Mouse (Mus musculus): Measurements from ENCODE around the gene Qpct.
A peak's percentile ranks its signal among the peaks of the same experiment; 100 is the strongest.

Qpct gene

DNA sequence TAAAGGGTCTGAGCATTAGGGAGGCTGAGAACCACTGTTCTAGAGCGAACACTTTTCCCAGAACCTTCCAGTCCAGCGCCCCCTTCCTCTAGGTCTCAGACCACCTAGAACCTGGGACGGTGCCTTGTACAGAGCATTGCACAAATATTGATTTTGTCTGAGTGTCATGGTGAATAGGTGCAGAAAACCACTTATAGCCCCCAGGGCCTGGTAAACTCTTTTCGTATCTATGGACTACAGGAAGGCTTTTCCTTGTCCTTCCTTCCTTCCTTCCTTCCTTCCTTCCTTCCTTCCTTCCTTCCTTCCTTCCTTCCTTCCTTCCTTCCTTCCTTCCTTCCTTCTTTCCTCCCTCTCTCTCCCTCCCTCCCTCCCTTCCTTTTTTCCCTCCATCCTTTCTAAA lies at the start of gene Qpct:
TSS of gene Qpct (plus strand) at position 301 of the 400 bp plus-strand sequence.
- DNase-seq (ENCODE audit: low read depth, low spot score): no peak

GRCm38 (mm10) chr17:79013625-79014024 lies 38.1 kb upstream of the Qpct start:
- no peak for DNase-seq (ENCODE audit: low read depth, low spot score)

DNA sequence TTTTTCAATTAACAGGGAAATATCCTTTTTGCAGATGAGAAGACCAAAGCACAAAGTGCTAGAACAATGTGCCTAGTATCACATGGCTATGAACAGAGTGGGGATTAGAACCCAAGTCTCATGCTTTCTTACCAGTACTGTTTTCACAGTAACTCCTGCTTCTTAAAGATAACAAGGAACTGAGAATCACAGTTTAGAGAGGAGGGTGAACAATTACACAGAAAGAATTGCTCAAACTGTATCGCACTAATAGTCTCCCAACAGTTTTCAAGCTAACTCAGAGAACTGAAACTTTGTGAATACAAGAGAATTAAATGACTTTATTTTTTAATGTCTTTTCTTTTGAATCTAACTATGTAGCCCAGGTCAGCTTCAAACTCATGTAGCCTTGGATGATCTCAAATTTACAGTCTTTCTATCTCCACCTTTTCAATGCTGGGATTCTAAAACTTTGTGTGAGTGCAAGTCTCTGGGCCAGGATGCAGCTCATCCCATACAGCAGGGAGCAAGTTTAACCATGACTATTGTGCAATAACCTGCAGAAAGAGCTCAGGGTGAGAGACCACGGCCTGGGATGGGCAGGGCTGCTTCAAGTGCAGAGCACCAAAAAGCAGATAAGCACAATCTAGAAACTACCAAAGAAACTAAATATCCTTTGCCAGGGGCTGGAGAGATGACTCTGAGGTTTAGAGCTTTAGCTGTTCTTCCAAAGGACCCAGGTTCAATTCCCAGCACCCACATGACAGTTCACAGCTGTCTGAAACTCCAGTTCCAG lies 36.6 kb upstream of the Qpct start:
- DNase-seq (ENCODE audit: low read depth, low spot score): no peak

GRCm38 (mm10) chr17:79015831-79016230 lies 35.9 kb upstream of the Qpct start:
- DNase-seq (ENCODE audit: low read depth, low spot score): no peak

DNA sequence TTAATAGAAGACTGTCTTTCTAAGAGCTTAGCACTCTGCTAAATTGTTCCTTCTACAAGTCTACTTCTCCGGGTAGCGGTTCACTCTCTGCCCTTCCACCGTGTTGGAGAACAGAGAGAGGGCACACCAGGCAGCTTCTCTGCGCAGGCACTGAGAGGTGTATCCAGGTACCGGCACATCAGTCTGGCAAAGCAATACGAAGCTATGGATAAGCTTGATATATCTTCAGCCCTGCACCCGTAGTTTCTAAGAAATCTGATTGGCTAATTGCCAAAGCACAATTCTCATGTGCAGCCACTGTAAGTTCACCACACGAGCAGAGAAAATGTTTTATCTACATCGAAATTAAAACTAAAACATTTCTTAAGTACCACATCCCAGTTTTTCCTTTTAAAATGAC lies 33.3 kb upstream of the Qpct start:
- DNase-seq (ENCODE audit: low read depth, low spot score): no peak

DNA sequence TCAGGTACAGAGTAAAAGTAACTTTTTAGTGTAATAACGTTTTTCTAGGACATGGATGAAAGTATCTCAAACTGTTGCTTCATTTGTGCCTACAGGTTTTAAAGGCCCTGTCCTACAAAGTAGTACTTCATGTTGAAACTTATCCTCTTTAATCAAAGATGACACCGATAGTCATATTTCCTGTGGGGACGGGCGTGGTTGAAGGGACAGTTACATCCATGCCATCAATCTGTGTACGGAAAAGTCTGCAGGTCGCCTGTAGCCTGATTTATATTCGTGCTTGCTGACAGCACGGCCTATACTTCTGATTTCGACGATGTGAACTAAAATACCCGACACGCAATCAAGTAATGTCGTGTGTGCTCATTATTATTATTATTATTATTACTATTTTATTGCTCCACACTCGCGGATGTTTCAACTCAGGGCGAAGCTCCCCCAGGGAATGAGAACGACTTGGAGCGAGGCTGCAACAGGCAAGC lies 31.9 kb upstream of the Qpct start:
- DNase-seq (ENCODE audit: low read depth, low spot score): no peak

DNA sequence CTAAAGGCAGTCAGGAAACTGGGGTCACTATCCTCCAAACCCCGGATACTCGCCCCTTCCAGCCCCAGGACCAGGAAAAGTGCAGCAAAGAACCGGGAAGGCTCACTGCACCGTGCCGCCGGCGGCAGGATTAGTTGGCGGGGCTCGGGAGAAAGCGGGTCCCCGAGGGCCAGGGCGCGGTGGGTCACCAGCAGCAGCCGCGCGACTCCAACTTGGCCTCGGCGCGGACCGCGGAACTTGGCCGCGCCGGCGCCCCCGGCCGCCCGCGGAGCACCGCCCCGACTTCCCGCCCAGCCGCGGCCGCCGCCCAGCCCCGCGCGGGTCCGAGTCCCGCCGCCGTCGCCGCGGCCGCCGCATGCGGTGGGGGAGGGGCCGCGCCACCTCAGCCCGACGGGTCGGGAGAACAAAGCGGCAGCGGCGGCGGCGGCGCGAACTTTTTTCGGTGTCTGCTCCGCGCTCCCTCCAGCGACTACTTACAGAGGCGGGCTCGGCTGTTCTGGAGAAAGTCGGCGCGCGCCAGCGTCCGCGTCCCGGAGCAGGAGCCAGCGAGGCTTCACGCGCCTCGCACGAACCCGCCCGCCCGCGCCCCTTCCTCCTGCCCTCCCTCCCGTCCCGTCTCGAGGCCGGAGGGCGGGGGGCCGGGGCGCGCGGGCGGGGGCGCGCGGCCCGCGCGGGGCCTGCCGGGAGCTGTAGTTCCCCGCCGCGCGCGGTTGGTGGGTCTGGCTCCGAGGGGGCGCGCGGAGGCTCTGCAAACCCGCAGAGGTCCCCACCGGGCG lies 31.3 kb upstream of the Qpct start, which contains the start of gene Prkd3:
TSS of gene Prkd3 (minus strand) at position 609 of the 776 bp plus-strand sequence.
- peak; percentile 63 for DNase-seq (ENCODE audit: low read depth, low spot score)

- no peak for DNase-seq (ENCODE audit: low read depth, low spot score)
Observed at GRCm38 (mm10) chr17:79020984-79021335, 30.7 kb upstream of the Qpct start.

GRCm38 (mm10) chr17:79022746-79023145 lies 29.0 kb upstream of the Qpct start:
- DNase-seq (ENCODE audit: low read depth, low spot score): no peak

DNA sequence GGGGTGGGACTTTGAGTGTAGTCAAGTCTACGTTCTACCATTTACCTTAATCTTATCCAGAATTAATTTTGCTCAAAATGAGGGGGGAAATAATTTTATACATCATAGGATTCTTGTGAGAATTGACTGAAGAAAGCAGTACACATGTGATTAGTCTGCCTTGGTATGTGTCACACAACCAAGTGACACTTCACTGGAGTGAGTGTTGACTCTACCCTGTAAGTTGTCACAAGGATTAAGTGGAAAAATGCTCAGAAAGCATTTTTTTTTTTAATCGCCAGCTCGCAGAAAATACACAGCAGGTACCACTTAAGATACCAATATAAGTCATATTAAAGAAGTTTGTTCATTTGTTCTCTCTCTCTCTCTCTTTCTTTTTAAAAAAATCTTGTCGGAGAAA lies 27.2 kb upstream of the Qpct start:
- no peak for DNase-seq (ENCODE audit: low read depth, low spot score)

DNA sequence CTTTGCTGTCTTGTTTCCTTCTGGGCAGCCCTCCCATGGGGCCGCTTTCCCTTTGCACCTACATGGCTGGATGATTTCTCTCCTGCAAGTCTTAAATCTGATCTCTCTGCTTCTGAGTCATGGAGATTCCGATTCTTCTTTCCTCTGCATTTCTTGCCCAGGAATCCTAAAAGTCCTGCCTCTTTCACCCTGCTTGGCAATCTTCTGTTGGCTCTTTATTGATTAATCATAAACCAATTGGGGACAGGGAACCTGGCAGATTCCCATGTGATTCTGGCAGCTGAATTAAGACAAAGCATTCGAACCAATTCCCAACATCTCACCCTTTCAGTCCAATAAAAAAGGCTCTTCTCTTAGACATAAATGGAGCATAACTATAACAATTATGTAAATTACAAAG lies 22.5 kb upstream of the Qpct start:
- DNase-seq (ENCODE audit: low read depth, low spot score): no peak

DNA sequence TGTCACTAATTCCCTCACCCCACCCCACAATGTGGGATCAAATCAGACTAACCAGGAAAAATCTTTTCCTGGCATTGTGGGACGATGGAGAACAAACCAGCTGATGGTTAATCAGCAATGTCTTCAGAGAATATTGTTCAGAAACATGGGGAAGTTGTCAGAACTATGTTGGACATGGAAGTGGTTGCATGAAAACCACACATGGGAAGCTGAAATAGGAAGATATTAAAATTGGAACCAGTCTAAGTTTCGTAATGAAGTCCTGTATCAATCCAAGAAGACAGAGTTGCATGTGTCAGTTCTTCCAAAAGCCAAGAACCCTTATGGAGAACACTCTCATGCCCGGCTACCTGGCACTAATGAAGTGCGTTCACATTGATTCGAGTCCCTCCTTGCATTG lies 20.1 kb upstream of the Qpct start:
- DNase-seq (ENCODE audit: low read depth, low spot score): no peak

DNA sequence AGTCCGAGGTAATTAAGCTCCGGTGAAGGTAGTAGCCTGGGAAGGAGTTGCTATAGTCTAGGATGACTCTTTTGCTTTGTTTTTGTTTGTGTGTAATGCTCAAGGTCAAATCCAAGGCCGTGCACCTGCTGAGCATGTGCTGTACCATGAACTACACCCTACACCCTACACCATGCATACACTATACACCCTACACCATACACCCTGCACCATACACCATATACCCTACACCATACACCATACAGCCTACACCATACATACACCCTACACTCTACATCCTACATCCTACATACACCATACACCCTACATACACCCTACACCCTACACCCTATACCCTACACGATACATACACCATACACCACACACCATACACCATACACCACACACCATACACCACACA lies 18.9 kb upstream of the Qpct start:
- no peak for DNase-seq (ENCODE audit: low read depth, low spot score)

DNA sequence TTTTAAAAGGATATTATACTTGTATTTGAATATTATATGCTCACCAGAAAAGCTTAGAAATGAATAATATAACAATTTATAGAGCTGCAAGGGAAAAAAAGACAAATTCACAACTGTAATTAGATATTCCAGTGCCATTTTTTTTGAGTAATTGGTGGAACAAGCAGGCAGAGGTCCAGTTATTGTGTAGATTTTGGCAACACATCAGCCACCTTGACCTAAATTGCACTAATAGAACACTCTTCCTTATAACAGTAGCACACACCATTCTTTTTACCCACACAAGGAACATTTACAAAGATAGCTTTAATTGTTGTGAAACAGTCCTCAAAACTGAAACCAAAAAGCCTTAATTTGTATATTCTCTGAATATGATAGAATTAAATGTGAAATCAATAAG lies 12.0 kb upstream of the Qpct start:
- DNase-seq (ENCODE audit: low read depth, low spot score): no peak

DNA sequence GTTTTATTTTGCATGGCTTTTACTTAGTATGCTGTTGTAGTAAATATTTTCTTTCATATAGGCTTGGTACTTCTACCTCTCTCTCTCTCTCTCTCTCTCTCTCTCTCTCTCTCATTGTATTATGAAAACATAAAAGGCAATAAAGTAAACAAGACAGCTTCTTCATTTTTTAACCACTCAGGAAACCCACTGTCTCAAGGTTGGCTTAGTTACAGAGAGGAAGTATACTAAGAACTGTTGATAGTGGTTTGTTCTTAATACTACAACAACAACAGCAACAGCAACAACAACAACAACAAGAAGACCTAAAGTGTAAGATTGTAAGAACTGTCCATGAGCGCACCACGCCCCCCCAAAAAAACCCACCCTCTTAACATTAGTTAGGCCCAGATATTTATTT lies 8.0 kb upstream of the Qpct start:
- no peak for DNase-seq (ENCODE audit: low read depth, low spot score)

DNA sequence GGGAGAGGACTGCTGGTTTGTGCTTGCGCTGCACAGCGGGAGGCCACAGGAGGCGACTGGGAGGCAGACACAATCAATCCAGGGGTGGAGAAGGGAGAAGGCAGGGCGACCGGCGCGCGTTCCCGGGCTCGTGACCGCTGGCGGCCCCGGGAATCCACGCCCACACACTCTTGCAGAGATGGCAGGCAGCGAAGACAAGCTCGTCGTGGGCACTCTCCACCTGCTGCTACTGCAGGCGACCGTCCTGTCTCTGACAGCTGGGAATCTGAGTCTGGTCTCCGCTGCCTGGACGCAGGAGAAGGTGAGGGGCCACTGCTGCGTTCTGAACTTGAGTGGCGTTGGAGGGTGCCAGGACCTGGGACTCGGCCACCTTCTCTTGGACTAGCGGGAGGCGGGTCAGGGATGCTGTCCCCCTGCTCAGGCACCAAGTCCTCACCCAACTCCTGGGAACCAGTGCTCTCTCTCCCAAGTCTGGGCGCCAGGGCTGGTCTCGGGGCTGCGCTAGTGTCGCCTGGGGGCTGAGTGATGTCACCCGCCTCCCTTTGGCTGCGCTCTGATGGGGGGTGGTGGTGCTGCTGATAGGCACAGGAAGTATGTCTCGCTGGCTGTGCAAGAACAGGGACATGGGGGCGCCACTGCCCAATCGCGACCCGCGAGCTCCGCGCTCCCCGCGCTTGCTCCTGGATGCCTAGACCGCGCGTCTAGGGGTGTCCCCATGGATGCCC lies 544 bp downstream of the Qpct start:
- peak; percentile 31 for DNase-seq (ENCODE audit: low read depth, low spot score)

GRCm38 (mm10) chr17:79058271-79058670 lies 6.6 kb downstream of the Qpct start:
- DNase-seq (ENCODE audit: low read depth, low spot score): no peak

GRCm38 (mm10) chr17:79060221-79060620 lies 8.5 kb downstream of the Qpct start:
- DNase-seq (ENCODE audit: low read depth, low spot score): no peak

DNA sequence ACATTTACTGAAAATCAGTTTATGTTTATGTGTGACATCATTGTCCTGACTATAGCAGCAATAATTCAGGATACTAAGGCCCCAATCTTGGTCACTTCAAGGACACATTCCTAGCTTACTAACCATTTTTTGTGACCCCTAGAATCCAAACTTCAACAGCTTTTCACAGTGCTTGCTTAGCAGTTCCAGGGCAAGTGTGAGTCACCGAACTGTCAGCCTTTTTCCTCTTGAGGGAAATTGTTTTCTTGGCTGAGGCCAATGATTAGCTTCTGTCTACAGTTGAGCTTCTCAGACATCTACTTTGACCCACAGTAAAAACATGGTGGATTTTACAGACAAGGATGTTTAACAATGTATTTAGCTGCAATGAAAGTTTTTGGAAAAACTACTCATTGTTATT lies 12.5 kb downstream of the Qpct start:
- no peak for DNase-seq (ENCODE audit: low read depth, low spot score)

GRCm38 (mm10) chr17:79068581-79068980 lies 16.9 kb downstream of the Qpct start:
- no peak for DNase-seq (ENCODE audit: low read depth, low spot score)

GRCm38 (mm10) chr17:79069019-79069418 lies 17.3 kb downstream of the Qpct start:
- no peak for DNase-seq (ENCODE audit: low read depth, low spot score)

- no peak for DNase-seq (ENCODE audit: low read depth, low spot score)
Observed at GRCm38 (mm10) chr17:79069766-79070480, 18.2 kb downstream of the Qpct start.

Measured in embryo, embryonic 11.5 days (tissue).